Mouse (Mus musculus): ENCODE data around the gene Htr2c. TPM values are rescaled to one million over a fixed set of nuclear protein-coding genes. Genes with fewer than 3 reads are reported as not detected.

The Htr2c gene
- polyA plus RNA-seq (2012; rRNA removed), result not detected in 2 replicates

GRCm38 (mm10) chrX:146962258-146962913, at the start of gene Htr2c:
Gene Htr2c, plus strand, starts transcription at chrX:146962513.
- no peak for DNase-seq (ENCODE audit: low spot score)

- no peak for DNase-seq (ENCODE audit: low spot score)
Observed at GRCm38 (mm10) chrX:146928251-146928650, 34.1 kb upstream of the Htr2c start.

- DNase-seq (ENCODE audit: low spot score), result no peak
Observed at GRCm38 (mm10) chrX:146936332-146936731, 26.0 kb upstream of the Htr2c start.

- DNase-seq (ENCODE audit: low spot score), result no peak
Observed at GRCm38 (mm10) chrX:146946216-146946886, 16.0 kb upstream of the Htr2c start.

- DNase-seq (ENCODE audit: low spot score), result no peak
Observed at GRCm38 (mm10) chrX:146946996-146947395, 15.3 kb upstream of the Htr2c start.

GRCm38 (mm10) chrX:146958608-146959007, 3.7 kb upstream of the Htr2c start:
- no peak for DNase-seq (ENCODE audit: low spot score)

- no peak for DNase-seq (ENCODE audit: low spot score)
Observed at GRCm38 (mm10) chrX:146959960-146960359, 2.4 kb upstream of the Htr2c start.

- DNase-seq (ENCODE audit: low spot score), result no peak
Observed at GRCm38 (mm10) chrX:146962914-146963547, 718 bp downstream of the Htr2c start.

- no peak for DNase-seq (ENCODE audit: low spot score)
Observed at GRCm38 (mm10) chrX:146979931-146980330, 17.6 kb downstream of the Htr2c start.

- DNase-seq (ENCODE audit: low spot score), result no peak
Observed at GRCm38 (mm10) chrX:147055730-147056129, 93.4 kb downstream of the Htr2c start.

- DNase-seq (ENCODE audit: low spot score), result no peak
Observed at GRCm38 (mm10) chrX:147071622-147072021, 109.3 kb downstream of the Htr2c start.

- no peak for DNase-seq (ENCODE audit: low spot score)
Observed at GRCm38 (mm10) chrX:147119155-147119554, 156.8 kb downstream of the Htr2c start.

- DNase-seq (ENCODE audit: low spot score), result no peak
Observed at GRCm38 (mm10) chrX:147215251-147215650, 252.9 kb downstream of the Htr2c start.

- no peak for DNase-seq (ENCODE audit: low spot score)
Observed at GRCm38 (mm10) chrX:147217382-147218013, 255.2 kb downstream of the Htr2c start.

- no peak for DNase-seq (ENCODE audit: low spot score)
Observed at GRCm38 (mm10) chrX:147238806-147239542, 276.7 kb downstream of the Htr2c start.
